Mouse (Mus musculus) yolk sac, embryonic 10.5 days (tissue): ENCODE results near the gene Olfr1436.
"Not testable (repeated sequence)": the region's sequence is repeated elsewhere in the genome, so short reads cannot be mapped to it uniquely, and the experiment has no call there.

Source experiments
- DNase-seq: peaks from one replicate; pipeline ENCODE4 v3.0.0-alpha.2; 2017; ENCODE audit warnings: low spot score

Olfr1436 gene

DNA sequence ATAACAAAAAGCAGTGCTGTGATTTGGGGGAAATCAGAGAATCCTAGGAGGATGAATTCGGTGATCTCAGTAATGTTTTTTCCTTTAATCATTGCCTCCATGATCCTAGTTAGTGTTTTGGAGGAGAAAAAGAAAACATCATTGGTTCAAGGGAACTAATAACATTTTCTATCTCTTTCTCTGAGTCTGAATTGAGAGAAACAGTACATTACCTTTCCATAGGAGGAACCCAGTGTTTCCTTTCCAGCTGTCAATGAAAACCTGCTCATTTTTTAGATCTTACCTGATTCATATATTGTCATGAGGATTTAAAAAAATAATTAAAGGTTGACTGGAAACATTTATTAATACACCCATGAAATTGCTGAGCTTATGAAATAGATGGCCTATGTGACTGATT is at the start of gene Olfr1436:
Gene Olfr1436 (minus strand): TSS at position 101 of the 400 bp plus-strand sequence.
- DNase-seq: not testable (repeated sequence)

GRCm38 (mm10) chr19:12335810-12336209 is 36.9 kb upstream of the Olfr1436 start, which contains the start of gene Olfr1438-ps1:
Olfr1438-ps1 (minus strand) TSS chr19:12335910.
- DNase-seq: no peak

DNA sequence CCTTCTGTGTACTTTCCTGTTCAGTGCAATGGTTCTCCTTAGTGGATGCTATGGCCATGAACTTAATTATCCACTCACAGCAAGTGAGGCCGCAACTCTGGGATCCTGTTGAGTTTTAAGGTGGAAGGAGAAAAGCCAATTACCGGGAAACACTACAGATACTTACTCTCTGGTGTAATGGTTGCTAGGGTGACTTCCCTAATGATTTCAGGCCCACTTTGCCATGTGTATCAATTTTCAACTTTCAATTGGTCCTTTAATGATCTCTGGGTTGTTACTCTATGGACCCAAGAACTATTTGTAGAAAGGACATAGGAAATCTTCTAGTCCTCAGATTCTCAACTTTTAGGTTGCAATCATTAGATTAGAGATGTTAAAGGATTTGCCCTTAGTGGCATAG is 26.1 kb upstream of the Olfr1436 start, which contains the start of gene Olfr1437:
Gene Olfr1437 (minus strand): TSS at position 101 of the 400 bp plus-strand sequence.
- no peak for DNase-seq

- no peak for DNase-seq
These were observed 6.0 kb downstream of the Olfr1436 start for GRCm38 (mm10) chr19:12292979-12293378.

DNA sequence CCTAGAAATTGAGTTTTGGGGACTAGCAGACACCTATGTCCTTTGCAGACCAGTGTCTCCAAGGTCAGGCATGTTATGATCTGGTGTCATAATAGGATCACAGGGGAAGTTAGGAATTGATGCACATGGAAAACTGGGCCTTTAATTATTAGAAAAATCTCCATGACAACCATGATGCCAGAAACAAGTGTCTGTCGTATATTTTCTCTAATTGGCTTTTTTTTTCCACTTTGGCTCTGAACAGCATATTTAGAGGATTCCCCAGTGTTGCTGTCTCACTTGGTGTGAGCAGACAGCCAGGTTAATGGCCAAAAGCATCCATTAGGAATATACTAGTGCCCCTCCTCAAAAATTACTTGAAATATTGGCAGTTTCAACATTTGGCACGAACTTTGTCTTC is 19.4 kb downstream of the Olfr1436 start, which contains the start of gene Olfr1434:
Gene Olfr1434 (plus strand): TSS at position 301 of the 400 bp plus-strand sequence.
- no peak for DNase-seq

- no peak for DNase-seq
These were observed 38.2 kb downstream of the Olfr1436 start, which contains the start of gene Olfr235 for GRCm38 (mm10) chr19:12260732-12261131. Olfr235 (plus strand) TSS chr19:12261032.
